Mouse (Mus musculus): ENCODE results near the gene Nudt2.

- TF ChIP-seq ZNF384 (IDR thresholded peaks at IDR 0.05; ENCODE audit: low read depth, low read length) = no peak
- no peak for TF ChIP-seq HCFC1 (IDR thresholded peaks at IDR 0.05; ENCODE audit: borderline replicate concordance, insufficient read depth, low read length)
- TF ChIP-seq MAFK (IDR thresholded peaks at IDR 0.05; ENCODE audit: insufficient read depth, low read depth, low read length) = no peak
- TF ChIP-seq ZC3H11A (IDR thresholded peaks at IDR 0.05; ENCODE audit: borderline replicate concordance, low read depth, low read length) = no peak
Measured at GRCm38 (mm10) chr4:41465287-41465665, 325 bp downstream of the Nudt2 start.

Data from ES-E14 (cell line).